Mouse (Mus musculus) hematopoietic stem cell, adult 5-6 weeks (primary cell): ENCODE measurements around the gene Tmem45a. TPM values are rescaled to one million over a fixed set of nuclear protein-coding genes. Genes with fewer than 3 reads are reported as not detected.
"Not testable (repeated sequence)": the region's sequence is repeated elsewhere in the genome, so short reads cannot be mapped to it uniquely, and the experiment has no call there.

ENCODE experiments used
- ATAC-seq, 2 experiments: fragments of 125-278 bp in 1 of 2; replicated peaks in 1 of 2; 2 replicates each; pipeline ENCODE4 v1.8.0; 2016 to 2017; ENCODE audit warnings: inconsistent platforms in 2 of 2, mild to moderate bottlenecking in 2 of 2, moderate number of reproducible peaks in 2 of 2, low read depth in 1 of 2, moderate TSS enrichment in 1 of 2; ENCODE audit not compliant: low FRiP score in 2 of 2, poor library complexity in 2 of 2, severe bottlenecking in 2 of 2, insufficient read depth in 1 of 2, low TSS enrichment in 1 of 2
- total RNA-seq: library from RNA; stranded (forward); fragments of 172-1452, 232-1000 nt; gene quantifications from 2 replicates; pipeline ENCODE4 v1.2.3, GENCODE M21; 2017

The Tmem45a gene
- not detected in 2 replicates for total RNA-seq

DNA sequence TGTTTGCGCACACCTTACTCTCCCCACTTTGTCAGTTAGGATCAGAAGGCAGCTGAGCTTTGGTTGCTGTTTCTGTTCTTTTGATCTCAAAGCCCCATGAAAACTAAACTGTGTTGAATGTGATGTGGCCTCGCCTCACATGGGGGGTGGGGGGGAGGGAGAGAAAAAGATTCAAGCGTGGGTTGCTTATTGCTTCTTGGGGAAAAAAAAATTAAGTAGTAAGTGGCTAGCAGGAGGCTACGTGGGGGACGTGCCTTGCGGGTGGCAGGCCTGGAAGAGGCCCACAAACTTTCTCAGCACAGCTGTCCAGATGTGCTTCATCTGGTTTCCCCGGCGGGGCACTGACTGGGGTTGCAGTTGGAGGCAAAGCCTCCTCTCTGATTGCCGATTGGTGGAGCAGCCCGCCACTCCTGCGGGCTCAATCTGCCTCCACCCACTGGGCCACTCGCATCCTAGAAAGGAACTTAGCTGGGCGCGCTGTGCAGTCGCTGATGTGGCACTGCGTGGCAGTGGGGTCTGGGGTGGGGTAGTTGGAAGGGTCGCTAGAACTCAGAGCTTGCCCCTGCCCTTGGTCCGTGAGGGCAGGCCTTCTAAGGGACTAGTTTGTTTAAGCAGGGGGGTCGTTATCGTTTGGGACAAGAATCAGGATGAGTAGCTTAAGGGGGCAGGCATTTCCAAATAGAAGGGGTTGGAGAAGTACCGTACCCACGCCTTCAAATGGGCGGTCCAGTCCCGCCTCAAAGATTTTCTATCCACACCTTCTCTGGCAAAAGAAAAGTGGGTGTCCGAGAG, at the start of gene Tmem45a:
Tmem45a (minus strand) TSS at position 343 of the 792 bp plus-strand sequence.
- peak; percentile 100 for ATAC-seq

DNA sequence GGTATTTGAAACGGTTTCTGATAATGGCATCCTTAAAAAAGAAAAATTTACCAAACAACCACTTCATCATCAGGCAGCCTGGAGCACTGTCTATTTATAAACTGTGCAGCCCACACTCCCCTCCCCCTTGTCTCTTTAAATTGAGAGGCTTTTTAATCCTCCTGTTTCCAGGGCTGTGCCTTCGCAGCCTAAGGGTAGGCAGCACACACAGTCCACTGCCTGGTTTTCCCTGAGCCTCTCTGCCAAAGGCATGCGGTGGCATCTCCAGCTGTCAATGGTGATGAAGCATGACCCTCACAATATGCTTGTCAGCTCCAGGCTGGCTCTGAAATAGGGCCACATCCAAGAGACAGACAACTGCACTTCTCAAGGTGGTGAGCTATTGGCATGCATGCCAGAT, 42.1 kb upstream of the Tmem45a start, which contains the start of gene Lnp1:
Lnp1 (minus strand) TSS at position 39 of the 400 bp plus-strand sequence.
- ATAC-seq: no peak

DNA sequence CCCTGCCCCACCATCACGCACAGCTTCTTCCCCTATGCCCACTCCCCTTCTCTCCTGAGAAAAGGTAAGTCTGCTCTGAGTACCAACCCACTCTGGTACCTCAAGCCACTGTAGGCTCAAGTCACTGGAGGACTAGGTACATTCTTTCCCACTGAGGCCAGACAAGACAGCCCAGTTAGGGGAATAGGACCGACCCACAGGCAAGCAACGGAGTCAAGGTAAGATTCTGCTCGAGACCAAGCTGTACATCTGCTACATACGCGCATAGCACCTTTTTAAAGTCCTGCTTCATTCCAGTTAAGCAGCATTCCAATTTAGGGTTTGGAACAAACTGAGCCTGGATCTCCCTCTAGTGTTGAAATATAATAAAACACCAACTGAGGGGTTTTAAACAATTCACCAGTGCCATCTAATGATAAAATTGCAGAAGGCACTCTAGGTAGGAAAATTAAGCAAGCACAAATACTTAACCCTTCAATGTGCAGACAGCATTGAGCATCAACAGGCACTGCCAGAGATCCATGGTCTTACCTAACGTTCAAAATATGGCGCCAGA, 34.2 kb upstream of the Tmem45a start:
- ATAC-seq: peak; percentile 88 to 95

DNA sequence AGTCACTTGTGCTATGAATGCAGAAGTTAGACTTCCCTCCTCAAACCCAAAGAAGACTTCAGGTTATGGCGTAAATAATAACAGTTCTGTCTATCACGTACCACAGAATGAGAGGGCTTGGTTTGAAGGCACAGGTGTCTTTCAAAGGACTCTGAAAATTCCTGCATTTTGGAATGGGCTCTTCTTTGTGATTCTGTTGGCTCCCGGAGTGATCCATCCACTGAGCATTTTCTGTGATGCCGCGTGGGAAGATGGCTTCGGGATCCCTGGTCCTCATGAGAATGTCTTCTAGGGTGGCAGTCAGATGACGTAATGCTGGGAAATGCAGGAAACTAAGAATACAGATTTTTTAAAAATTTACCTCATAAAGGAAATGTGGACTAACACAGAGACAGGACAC, 31.3 kb upstream of the Tmem45a start:
- ATAC-seq: no peak

DNA sequence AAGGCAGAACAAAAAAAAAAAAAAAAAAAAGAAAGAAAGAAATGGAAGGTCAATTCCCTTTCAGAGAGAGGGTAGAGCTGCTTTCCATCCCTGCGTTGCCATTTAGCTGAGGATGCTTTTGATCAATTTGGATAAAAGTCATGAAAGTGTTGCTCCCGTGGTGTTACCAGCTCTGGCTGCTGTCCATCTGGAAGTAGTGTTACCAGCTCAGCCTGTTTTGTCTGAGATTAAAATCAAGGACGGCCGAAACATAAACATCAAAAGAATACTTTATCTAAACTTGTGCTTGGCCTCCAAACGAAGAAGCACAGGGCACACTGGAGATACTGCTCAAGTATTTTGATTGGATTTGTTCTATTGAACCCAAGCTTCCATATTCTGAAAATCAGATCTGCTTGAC, 23.0 kb upstream of the Tmem45a start:
- ATAC-seq: no peak

DNA sequence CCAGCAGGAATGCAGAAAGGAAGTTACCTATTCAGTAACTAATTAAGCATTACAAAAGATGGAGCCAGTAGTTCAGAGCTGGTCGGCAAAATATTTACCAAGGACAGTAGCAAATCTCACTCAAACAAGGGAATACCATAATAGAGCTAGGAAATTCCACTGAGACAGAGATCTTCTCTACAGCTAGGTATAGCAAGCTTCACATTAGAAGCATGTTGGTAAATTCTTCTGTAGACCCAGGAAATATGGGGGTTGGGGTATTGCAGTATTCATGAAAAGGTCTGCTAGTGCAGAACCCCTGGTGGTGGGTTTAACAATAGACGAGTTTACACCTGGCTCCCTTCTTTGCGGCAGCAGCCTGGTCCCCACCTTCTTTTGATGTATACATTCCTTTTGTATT, 16.2 kb upstream of the Tmem45a start:
- ATAC-seq: not testable (repeated sequence)

DNA sequence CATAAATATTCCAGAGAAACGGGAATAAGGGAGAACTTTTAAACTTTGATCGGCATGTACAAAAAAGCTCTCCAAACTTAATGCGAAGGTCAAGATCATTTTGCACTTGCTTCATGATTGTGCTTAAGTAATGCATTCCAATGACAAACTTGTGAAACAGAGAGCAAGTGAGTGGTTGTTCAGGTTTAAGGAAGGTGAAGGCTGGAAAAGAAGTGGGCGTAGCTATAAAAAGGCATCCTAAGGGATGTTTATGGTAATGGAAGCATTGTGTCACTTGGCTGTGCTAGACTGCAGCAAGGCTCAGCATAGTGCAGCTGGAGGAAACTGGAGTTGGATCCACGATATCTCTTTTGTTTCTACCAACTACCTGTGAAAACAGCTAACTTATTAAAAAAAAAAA, 5.6 kb upstream of the Tmem45a start:
- no peak for ATAC-seq

DNA sequence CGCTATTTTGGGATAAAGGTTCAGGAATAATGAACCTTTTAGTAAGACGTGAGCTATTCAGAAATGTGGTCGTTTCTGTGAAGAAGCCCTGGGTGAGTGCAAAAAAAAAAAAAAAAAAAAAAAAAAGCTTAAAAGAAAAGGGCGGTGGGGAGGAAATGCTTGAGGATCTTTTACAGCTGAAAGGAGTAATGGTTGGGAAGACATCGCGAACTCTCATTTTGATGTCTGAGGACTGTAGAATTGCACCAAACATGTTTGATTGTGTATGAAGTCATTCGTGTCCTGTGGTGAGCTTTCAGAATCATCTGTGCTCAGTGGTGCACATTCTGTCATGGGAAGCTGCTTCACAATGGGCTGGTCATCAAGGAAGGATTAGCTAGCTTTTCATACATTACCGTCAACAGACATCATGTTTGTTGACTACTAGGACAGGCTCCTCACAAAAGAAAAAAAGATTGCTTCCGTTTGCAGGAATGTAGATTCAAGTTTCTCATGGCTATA, 700 bp upstream of the Tmem45a start:
- ATAC-seq: no peak

DNA sequence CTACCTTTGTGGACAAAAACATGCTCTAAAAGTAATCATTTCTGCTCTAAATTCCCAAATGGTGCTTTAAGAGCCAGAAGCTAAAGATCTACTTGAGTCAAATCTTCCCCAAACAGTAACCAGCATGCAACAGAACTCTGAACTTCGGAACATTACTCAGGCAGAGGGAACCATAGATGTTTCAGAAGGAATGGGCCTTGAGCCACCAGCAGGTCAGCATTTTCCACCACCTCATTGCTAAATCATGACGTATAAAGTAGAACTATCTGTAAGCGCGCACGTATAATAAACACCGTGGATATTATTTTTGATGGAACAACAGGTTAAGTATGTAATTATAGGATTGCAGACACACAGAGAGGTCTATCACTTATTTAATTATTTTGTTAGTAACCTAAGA, 1.2 kb downstream of the Tmem45a start:
- ATAC-seq: no peak

DNA sequence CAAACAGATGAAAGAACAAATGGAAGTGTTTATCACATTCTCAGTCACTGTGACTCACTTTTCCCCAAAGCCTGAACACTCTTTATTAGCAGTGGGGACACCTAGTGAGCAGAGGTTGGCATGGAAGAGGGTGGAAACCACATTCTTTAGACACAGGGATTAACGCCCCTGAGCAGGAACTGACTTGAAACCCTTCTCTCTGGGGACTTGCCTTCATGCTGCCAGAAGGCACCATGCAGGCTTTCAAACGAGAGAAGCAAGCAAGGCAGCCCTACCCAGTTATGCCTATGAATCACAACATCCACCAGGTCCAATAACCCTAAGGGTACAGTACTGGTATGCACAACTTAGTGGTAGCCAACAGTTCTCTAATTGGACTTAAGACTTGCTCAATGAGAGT, 12.6 kb downstream of the Tmem45a start:
- ATAC-seq: no peak

DNA sequence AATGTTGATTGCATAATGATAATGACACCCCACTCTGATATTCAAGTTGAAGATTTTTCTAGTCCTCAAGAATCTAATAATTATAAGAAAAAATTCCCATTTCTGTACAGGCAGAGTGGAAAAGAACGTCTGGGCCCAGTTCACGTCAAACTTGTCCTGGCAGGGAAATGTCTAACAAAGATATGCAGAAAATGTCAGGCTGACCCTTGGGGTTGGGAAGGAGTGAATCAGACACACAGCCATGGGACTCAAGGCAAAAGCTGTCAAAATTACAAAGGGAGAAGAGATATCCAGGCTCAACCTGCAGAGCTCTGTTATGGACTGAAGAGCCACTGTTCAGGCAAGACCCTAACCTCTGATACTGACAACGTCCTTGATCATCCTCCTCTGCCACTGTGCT, 15.5 kb downstream of the Tmem45a start:
- no peak for ATAC-seq

DNA sequence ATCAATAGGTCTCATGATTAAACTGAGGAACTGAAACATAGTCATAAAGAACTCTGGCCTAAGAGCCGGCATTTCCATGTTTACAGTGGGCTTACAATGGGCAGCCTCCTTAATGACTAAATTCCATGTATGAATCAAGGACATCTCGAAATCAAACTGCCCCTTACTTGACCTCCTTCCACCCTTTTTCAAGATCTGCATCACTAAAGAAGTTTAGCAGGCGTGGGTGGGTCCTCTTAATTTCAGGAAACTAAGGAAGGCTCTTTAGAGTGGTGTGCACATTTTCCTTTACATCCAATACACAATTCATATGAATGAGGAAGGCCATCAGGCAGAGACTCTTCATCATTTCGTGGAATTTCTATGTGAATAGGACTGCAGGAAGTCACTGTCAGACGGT, 17.6 kb downstream of the Tmem45a start:
- no peak for ATAC-seq

DNA sequence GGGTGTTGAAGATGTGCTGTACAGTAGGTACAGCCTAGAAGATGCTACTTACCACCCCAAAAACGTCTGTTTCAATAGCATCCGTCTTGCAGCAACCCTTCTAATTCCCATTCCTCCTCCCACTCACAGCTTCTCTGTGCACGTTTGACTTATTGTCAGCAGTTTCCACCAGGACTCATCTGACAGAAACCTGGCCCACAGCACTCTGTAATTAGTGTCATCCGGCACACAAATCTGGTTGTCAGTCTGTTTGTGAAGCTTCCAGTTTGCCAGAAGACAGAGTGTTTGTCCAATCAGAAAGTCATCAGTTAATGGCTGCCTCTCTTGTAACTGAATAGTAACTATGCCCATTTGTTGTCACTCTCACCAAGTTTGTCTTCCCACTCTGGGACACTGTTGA, 18.4 kb downstream of the Tmem45a start:
- ATAC-seq: no peak

DNA sequence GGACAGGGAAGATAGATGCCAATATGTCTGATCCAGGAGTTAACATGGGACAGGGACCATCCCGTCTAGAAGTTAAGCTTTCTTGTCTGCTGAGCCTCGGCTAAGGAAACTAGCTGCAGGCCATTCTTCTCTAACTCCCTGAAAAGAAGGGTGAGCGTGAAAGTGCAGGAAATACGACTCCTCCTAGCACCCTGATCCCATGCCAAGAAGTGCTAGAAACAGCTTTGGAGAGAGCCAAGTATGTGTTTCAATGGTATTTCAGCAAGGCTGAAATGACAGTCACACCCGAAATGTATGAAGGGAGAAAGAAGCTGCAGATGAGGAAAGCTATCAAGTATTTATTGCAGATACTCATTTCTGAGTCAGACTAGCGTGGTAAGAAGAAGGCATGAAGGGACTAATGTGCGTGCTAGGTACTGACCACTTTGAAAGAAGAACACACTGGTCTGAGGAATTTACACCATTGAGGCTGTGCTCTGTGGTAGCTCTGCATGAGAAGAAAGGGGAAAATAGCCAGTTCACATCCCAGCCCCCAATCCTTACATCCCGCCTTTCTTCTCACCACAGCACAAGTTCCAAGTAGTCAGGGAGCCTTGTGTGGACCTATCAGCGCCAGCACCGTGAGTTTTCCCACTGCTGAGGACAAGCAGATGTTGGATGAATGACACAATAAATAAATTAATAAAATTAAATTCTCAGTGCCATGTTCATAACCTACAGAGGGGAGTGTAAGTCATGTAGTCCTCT, 33.0 kb downstream of the Tmem45a start:
- no peak for ATAC-seq

DNA sequence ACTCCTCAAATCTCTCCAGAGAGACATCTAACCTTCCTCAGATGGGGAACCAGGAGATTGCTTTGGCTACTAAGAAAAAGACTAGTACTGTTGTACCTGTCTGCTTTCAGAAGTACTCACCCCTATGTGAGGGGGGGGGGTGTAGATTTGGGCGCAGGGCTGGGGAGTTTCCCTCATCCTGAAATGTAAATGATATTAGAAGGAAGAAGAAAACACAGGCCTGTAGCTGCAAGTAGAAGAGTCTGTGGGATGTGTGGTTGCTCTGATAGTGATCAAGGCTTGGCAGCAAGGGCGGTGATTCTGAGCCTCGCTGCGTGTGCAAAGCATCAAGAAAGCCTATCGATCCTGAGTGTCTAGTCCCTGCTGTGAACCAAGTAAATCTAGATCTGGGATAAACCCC, 43.0 kb downstream of the Tmem45a start:
- ATAC-seq: no peak

DNA sequence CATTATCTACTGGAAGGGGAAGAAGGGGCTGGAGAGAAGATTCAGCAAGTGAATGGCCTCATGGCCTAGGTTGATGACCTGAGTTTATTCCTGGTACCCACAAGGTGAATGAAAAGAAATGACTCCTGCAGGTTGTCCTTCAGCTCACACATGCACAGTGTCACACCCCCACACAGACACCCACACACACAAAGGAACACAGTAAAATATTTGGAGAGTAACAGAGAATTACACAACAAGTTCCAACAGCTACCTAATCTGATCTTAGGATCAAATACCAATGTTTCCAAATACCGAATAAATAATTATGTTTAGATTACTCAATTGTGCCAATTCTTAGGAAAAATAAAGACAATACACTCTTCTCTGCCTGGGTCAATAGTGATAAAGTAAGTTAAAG, 52.7 kb downstream of the Tmem45a start:
- ATAC-seq: no peak

DNA sequence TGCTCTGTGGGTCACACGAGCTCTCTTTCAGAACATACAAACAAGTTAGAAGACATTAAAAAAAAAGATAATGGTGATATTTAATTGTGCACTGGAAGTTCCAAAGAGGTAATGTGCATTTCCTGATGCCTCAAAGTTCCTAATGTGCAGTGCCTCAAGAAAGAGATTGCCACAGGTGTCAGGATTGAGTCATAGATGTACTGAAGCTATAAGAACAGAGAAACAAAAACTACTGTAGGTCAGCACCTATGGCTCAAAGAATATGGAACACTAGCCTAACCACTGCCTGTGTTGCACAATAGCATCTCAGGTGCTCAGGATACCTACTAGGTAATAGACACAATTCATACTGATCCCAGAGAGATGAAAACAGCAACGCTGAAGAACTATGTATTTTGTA, 54.0 kb downstream of the Tmem45a start:
- ATAC-seq: no peak
